Mouse (Mus musculus): ENCODE data around the gene Hexb. TPM values are rescaled to one million over a fixed set of nuclear protein-coding genes. Genes with fewer than 3 reads are reported as not detected.

Gene Hexb
- total and polyA plus RNA-seq, 3 experiments: 12.7 to 15.4 TPM; not detected in 1

GRCm38 (mm10) chr13:97196925-97197218 is 1.3 kb downstream of the Hexb start:
- no peak for DNase-seq (ENCODE audit: low read depth, low spot score)
- no peaks in the 10 kb centered on the region for H3K79me2 ChIP-seq (ENCODE audit: control insufficient read depth, insufficient read depth, low read length, poor library complexity)
- no peaks in the 10 kb centered on the region; a peak in 2 of 4 replicates for H3K36me3 ChIP-seq (ENCODE audit: control insufficient read depth in 1 of 2, insufficient read depth in 2 of 2, low read length in 2 of 2)
- 0 out of 4 replicates have a peak, but pooled peaks cover 0 to 3% of the 10 kb centered on the region in 2 experiments for H3K4me1 ChIP-seq (ENCODE audit: control insufficient read depth in 1 of 2, insufficient read depth in 2 of 2, low read length in 2 of 2)
- no peak overlapping the region for H3K9ac ChIP-seq (ENCODE audit: control insufficient read depth, low read depth, low read length, poor library complexity, severe bottlenecking)
- no peaks in the 10 kb centered on the region for H3K9me3 ChIP-seq (replicated peaks; ENCODE audit: insufficient read depth, low read length)
- TF ChIP-seq CHD1 (IDR thresholded peaks at IDR 0.05; ENCODE audit: low read depth, low read length) (no peak), MXI1 (IDR thresholded peaks at IDR 0.05; ENCODE audit: low read depth, low read length) (no peak), CHD2 (IDR thresholded peaks at IDR 0.05; ENCODE audit: low read length) (no peak), POLR2AphosphoS2 (IDR thresholded peaks at IDR 0.05; ENCODE audit: low read length) (no peak), BHLHE40 (IDR thresholded peaks at IDR 0.05; ENCODE audit: borderline replicate concordance, low read depth, low read length) (no peak), USF2 (IDR thresholded peaks at IDR 0.05; ENCODE audit: borderline replicate concordance in 1 of 2, insufficient read depth in 1 of 2, low read depth in 1 of 2, low read length in 2 of 2) (no peak), MAFK (IDR thresholded peaks at IDR 0.05; ENCODE audit: borderline replicate concordance, low read depth, low read length) (no peak), MAZ (IDR thresholded peaks at IDR 0.05; ENCODE audit: low read depth, low read length) (no peak), JUND (IDR thresholded peaks at IDR 0.05; ENCODE audit: low read depth, low read length) (no peak), E2F4 (IDR thresholded peaks at IDR 0.05; ENCODE audit: borderline replicate concordance, low read depth, low read length) (no peak), NRF1 (IDR thresholded peaks at IDR 0.05; ENCODE audit: insufficient read depth, low read depth, low read length, poor library complexity, severe bottlenecking) (no peak), TAL1 (IDR thresholded peaks at IDR 0.05; ENCODE audit: low read length) (no peak), ELF1 (IDR thresholded peaks at IDR 0.05; ENCODE audit: low read depth, low read length) (no peak), UBTF (IDR thresholded peaks at IDR 0.05; ENCODE audit: borderline replicate concordance, insufficient read depth, low read depth, low read length) (no peak), MEF2A (IDR thresholded peaks at IDR 0.05; ENCODE audit: extremely low read depth, insufficient replicate concordance, low read depth, low read length, poor library complexity, severe bottlenecking) (no peak), POLR2AphosphoS5 (IDR thresholded peaks at IDR 0.05; ENCODE audit: borderline replicate concordance, low read depth, low read length) (no peak), HCFC1 (IDR thresholded peaks at IDR 0.05; ENCODE audit: low read depth, low read length) (no peak), RAD21 (IDR thresholded peaks at IDR 0.05; ENCODE audit: low read depth, low read length) (no peak)
- H3K4me3 ChIP-seq (ENCODE audit: control insufficient read depth in 1 of 2, insufficient read depth in 1 of 2, low read depth in 2 of 2, low read length in 2 of 2): no peak overlapping the region
- H3K27me3 ChIP-seq (ENCODE audit: control insufficient read depth in 1 of 2, insufficient read depth in 2 of 2, low read length in 2 of 2): no peaks in the 10 kb centered on the region
- H3K27ac ChIP-seq (ENCODE audit: control insufficient read depth, low read depth, low read length): no peak overlapping the region

GRCm38 (mm10) chr13:97196186-97196924 is 1.8 kb downstream of the Hexb start:
- H3K4me1 ChIP-seq (ENCODE audit: control insufficient read depth in 1 of 2, insufficient read depth in 2 of 2, low read length in 2 of 2): 0 out of 4 replicates have a peak, but pooled peaks cover 0 to 3% of the 10 kb centered on the region in 2 experiments
- H3K36me3 ChIP-seq (ENCODE audit: control insufficient read depth in 1 of 2, insufficient read depth in 2 of 2, low read length in 2 of 2): no peaks in the 10 kb centered on the region; a peak in 2 of 4 replicates
- no peaks in the 10 kb centered on the region for H3K9me3 ChIP-seq (replicated peaks; ENCODE audit: insufficient read depth, low read length)
- no peak for DNase-seq (ENCODE audit: low read depth, low spot score)
- no peak overlapping the region for H3K9ac ChIP-seq (ENCODE audit: control insufficient read depth, low read depth, low read length, poor library complexity, severe bottlenecking)
- H3K27ac ChIP-seq (ENCODE audit: control insufficient read depth, low read depth, low read length): no peak overlapping the region
- no peak overlapping the region for H3K4me3 ChIP-seq (ENCODE audit: control insufficient read depth in 1 of 2, insufficient read depth in 1 of 2, low read depth in 2 of 2, low read length in 2 of 2)
- no peaks in the 10 kb centered on the region for H3K27me3 ChIP-seq (ENCODE audit: control insufficient read depth in 1 of 2, insufficient read depth in 2 of 2, low read length in 2 of 2)
- H3K79me2 ChIP-seq (ENCODE audit: control insufficient read depth, insufficient read depth, low read length, poor library complexity): no peaks in the 10 kb centered on the region
- TF ChIP-seq ZKSCAN1 (IDR thresholded peaks at IDR 0.05; ENCODE audit: low read depth, low read length) (no peak), USF2 (IDR thresholded peaks at IDR 0.05; ENCODE audit: borderline replicate concordance in 1 of 2, insufficient read depth in 1 of 2, low read depth in 1 of 2, low read length in 2 of 2) (no peak), KAT2A (conservative IDR thresholded peaks at IDR 0.05; ENCODE audit: low read depth, low read length) (no peak), MAX (IDR thresholded peaks at IDR 0.05; ENCODE audit: low read length) (no peak), RCOR1 (IDR thresholded peaks at IDR 0.05; ENCODE audit: low read depth, low read length) (no peak), GABPA (IDR thresholded peaks at IDR 0.05; ENCODE audit: low read depth, low read length) (no peak), MAFK (IDR thresholded peaks at IDR 0.05; ENCODE audit: borderline replicate concordance, low read depth, low read length) (no peak), CTCF (IDR thresholded peaks at IDR 0.05 in 2 of 3, conservative IDR thresholded peaks at IDR 0.05 in 1 of 3; ENCODE audit: control insufficient read depth in 1 of 3, insufficient read depth in 1 of 3, low read depth in 2 of 3, low read length in 3 of 3, poor library complexity in 1 of 3, severe bottlenecking in 1 of 3) (no peak), USF1 (IDR thresholded peaks at IDR 0.05; ENCODE audit: low read depth, low read length) (no peak), BHLHE40 (IDR thresholded peaks at IDR 0.05; ENCODE audit: borderline replicate concordance, low read depth, low read length) (no peak)

Data from MEL (cell line).